Mouse (Mus musculus): ENCODE measurements around the gene Asb8.
A peak's percentile ranks its signal among the peaks of the same experiment; 100 is the strongest.

The Asb8 gene

GRCm38 (mm10) chr15:98116287-98116686 lies 49.1 kb downstream of the Asb8 start:
- no peak for DNase-seq (ENCODE audit: low read depth, low spot score)

DNA sequence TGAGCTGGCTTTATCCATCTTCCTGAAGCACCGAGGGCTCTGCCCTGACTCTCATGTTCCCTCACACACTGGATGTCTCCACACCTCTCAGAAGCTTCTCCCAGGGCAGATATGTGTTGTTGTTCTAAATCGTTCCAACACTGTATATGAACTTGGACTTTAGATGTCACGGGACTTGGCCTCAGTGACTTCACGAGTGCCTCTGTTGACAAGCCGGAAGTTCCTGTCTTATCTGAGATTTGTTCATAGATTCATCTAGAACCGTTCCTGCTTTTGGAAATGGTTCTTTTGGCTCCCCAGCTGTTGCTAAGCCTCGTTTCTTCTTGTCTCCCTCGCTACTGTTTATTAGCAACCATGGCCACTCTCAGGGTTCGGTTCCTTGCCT lies 49.7 kb downstream of the Asb8 start:
- DNase-seq (ENCODE audit: low read depth, low spot score): no peak

- DNase-seq (ENCODE audit: low read depth, low spot score): peak; percentile 51
Measured at GRCm38 (mm10) chr15:98114852-98115778, 50.3 kb downstream of the Asb8 start.

- DNase-seq (ENCODE audit: low read depth, low spot score): peak; percentile 69
Measured at GRCm38 (mm10) chr15:98114098-98114851, 51.1 kb downstream of the Asb8 start.

DNA sequence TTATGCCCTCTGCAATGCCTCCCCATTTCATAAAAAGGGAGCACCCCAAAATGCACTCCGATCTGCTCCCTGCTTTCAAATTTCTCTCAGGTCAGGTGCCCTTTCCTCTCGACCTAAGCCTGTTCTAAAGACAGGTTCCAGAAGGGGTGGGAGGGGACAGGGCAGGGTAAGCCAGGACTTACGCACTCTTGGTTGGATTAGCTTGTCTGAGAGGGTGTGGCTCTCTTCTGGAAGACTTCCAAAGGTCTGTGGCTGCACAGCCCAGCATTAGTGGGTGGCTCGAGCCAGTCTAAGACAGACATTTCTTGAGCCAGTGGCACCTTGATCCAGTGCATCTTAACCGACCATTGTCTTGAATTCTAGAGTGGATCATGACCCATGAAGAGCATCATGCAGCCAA lies 53.6 kb downstream of the Asb8 start:
- DNase-seq (ENCODE audit: low read depth, low spot score): peak; percentile 30

DNA sequence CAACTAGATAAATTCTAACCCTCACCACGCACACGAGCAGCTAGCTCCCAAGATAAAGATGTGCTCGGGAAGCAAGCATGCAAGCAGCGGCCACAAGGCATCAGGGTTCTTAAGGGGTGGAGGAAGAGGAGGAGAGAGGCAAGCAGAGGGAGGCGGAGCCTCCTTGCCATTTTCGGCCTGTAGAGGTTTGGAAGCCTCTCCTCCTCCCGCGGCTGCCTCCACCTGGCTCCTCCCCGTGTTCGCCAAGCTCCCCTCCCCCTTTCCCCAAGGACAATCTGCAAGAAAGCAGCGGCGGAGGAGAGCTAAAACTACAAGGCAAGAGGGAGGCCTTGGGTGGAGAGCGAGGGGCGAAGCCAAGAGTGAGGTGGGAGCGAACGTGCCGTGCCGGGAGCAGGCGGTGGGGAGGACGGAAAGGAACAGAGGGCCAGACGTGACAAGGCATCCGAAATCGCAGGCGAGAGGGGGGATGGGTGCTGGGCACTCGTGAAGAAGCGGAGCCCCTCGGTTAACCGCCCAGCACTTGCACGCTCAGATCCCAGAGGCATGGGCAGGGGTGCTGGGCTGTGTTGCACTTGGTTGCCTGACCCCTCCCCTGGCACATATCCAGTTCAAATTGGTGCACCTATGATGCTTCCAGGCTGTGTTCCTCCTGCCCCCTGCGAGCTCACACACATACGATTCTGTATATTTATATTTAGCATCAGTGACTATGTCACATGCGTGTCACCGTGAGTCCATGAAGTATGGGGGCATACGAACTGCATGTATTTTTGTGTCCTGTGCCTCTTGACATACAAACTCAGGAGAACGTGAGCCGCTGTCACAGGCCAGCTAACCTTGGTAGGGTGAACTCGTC lies 56.9 kb downstream of the Asb8 start:
- DNase-seq (ENCODE audit: low read depth, low spot score): peak; percentile 98

GRCm38 (mm10) chr15:98107703-98108296 lies 57.6 kb downstream of the Asb8 start:
- no peak for DNase-seq (ENCODE audit: low read depth, low spot score)

GRCm38 (mm10) chr15:98107230-98107629 lies 58.2 kb downstream of the Asb8 start:
- no peak for DNase-seq (ENCODE audit: low read depth, low spot score)

DNA sequence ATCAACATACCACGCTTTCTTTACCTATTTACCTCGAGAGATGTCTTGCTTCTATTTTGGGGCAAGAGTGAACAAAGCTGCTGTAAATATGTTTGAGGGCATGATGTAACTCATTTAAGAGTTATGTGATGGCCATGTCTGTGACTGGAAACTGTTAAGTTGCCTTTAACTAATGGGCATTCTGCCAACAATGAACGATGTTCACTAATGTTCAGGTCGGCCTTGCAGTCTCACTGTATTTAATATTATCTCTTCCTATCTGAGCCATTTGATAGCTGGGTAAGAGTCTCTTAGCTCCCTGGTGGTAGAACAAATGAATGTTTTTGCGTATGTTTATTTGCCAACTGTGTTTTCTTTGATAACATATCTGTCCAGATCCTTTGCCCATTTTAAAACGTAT lies 58.9 kb downstream of the Asb8 start:
- DNase-seq (ENCODE audit: low read depth, low spot score): no peak

DNA sequence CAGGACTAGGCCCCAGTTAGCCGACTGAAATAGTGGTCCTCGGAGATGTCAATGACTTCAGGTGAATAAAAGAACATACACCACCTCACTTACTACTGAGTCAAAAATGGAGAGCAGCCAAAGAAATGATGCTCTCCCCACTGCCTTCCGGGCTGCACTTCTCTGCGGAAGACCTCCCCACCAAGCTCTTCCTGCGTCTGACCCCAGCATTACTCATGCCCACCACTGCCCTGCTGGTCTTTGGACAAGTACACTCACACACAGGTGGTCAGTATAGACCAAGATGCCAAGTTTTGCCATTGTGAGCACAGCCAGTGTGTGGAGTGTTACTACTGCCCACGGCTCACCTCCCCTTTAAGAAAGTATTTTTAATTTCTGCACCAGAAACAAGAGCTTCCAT lies 63.0 kb downstream of the Asb8 start:
- peak; percentile 28 for DNase-seq (ENCODE audit: low read depth, low spot score)

DNA sequence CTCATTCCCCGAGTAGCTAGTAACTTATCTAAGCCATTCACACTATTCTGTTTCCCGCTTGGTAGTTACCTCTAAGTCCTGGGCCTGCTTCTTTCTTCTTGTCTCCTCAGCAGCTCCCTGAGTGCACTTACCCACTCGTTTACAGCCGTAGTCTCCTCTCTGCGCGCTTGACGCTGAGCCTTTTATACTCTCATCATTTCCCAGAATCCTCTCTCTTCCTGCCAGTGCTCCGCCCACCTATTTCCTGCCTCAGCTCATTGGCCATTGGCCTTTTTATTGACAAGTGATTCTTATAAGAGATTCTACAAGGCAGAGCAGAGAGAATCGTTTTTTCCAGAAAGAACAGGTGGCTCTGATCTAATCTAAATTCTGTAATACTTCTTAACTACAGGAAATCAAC lies 66.9 kb downstream of the Asb8 start:
- no peak for DNase-seq (ENCODE audit: low read depth, low spot score)

DNA sequence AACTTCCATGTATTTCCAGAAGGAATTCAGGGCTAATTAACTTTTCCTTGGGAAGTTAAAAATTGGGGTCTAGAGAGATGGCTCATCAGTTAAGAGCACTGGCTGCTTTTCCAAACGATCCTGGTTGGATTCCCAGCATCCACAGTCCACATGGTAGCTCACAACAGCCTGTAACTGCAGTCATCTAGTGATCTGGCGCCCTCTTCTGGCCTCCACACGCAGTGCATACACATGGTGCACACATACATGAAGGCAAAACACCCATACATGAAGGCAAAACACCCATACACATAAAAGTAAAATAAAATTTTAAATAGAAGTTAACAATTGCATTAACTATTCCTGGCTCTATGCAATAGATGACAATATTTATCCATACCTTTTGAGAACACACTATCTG lies 68.5 kb downstream of the Asb8 start:
- DNase-seq (ENCODE audit: low read depth, low spot score): no peak

DNA sequence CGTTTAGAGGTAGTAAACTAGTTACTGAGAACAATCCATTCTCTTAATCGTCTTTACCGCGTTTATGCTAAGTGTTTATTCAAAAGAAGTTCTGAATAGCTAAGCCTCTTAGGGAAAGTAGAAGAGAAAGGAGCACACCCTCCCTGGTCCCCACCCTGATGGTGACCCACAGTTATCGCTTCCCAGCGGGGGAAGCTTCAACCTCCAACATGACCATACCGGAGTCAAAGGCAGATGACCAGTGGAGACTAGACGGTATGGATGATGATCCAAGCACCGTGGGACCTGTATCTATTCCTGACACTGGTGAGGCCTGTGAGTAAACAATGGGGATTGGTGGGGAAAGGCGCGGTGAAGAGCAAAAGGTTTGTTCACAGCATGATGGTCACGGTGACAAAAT lies 70.5 kb downstream of the Asb8 start:
- DNase-seq (ENCODE audit: low read depth, low spot score): no peak

GRCm38 (mm10) chr15:98093121-98094011 lies 72.1 kb downstream of the Asb8 start, which contains the start of gene Senp1:
Senp1 (minus strand) TSS chr15:98093744.
- peak; percentile 96 for DNase-seq (ENCODE audit: low read depth, low spot score)

GRCm38 (mm10) chr15:98092372-98093120 lies 72.9 kb downstream of the Asb8 start, which contains the start of gene Pfkm:
Pfkm (plus strand) TSS chr15:98092589.
- DNase-seq (ENCODE audit: low read depth, low spot score): no peak

- no peak for DNase-seq (ENCODE audit: low read depth, low spot score)
Measured at GRCm38 (mm10) chr15:98091841-98092240, 73.6 kb downstream of the Asb8 start.

DNA sequence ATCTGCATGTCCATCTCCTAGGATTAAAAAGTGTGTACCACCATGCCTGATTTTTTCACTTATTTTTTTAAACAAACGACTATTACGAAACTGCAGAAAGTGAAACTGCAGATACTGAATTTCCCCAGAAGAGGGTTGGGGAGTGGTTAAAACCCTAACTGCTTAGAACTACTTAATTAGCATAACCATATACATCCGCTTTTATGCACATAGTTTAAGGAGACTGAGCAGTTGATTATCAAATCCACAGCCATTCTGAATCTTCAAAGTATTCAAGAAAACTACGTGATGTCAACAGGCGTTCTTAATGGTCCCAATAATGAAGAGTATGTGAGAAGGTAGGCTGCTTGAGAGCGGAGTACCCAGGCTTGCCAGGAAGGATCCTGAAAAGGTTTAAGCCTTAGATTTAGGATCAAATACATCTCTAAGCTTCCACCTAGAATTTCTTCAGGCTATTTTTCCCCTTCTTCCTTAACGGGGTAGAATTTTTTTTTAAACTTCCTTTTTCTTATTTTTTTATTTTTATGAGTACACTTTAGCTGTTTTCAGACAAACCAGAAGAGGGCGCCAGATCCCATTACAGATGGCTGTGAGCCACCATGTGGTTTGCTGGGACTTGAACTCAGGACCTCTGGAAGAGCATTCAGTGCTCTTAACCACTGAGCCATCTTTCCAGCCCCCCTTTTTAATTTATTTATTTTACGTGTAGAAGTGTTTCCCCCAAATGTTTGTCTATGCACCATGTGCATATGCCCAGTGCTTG lies 75.8 kb downstream of the Asb8 start:
- DNase-seq (ENCODE audit: low read depth, low spot score): no peak

DNA sequence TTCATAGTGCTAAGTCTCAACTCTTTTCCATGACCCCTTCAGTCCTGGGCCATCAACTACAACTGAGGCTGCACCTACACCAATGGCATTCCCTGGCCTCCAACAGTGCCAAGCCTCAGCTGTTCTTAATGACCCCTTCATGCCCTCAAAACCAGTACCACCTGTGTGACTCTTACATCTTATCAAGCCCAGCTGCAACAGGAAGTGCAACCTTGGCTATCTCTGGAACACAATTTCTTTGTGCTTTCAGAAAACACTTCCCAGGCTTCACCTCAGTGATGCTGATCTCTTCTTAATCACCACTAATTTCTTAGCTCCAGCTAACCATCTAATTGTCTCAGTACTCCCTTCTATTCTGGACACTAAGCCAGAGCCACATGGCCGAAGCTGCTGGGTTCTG lies 76.5 kb downstream of the Asb8 start:
- DNase-seq (ENCODE audit: low read depth, low spot score): no peak

All from brain, adult 2 months (tissue).